Mouse (Mus musculus): ENCODE data around the gene Nuak1.

GRCm38 (mm10) chr10:84418421-84418820, 22.0 kb downstream of the Nuak1 start:
- TF ChIP-seq CTCF (IDR thresholded peaks at IDR 0.05; ENCODE audit: low read depth) (no peak), EP300 (IDR thresholded peaks at IDR 0.05; ENCODE audit: low read depth) (no peak)
